Mouse (Mus musculus): ENCODE measurements around the gene Prkag3. TPM values are rescaled to one million over a fixed set of nuclear protein-coding genes. Genes with fewer than 3 reads are reported as not detected.

The Prkag3 gene
- total RNA-seq, 1 experiment, result 0.04 TPM

- TF ChIP-seq ZC3H11A (IDR thresholded peaks at IDR 0.05; ENCODE audit: borderline replicate concordance, low read depth, low read length) (no peak; the same call in 1 of the 2 replicates), HCFC1 (IDR thresholded peaks at IDR 0.05; ENCODE audit: borderline replicate concordance, insufficient read depth, low read length) (peak; percentile 44; the same call in 1 of the 2 replicates), CHD2 (IDR thresholded peaks at IDR 0.05; ENCODE audit: low read depth, low read length) (no peak)
- Histone ChIP-seq H3K9ac (ENCODE audit: insufficient read depth, low read depth, low read length, poor library complexity, severe bottlenecking) (no peak overlapping the region), H3K4me3 (ENCODE audit: insufficient read depth in 1 of 2, low read depth in 1 of 2, low read length in 2 of 2, poor library complexity in 1 of 2, severe bottlenecking in 1 of 2) (no peak overlapping the region), H3K4me1 (ENCODE audit: control insufficient read depth in 2 of 2, insufficient read depth in 2 of 2, low read length in 2 of 2, poor library complexity in 1 of 2) (peaks cover 3 to 7% of the 10 kb centered on the region in 2 experiments; a peak in 1 of 4 replicates), H3K36me3 (ENCODE audit: control insufficient read depth, insufficient read depth, low read length, poor library complexity, severe bottlenecking) (no peaks in the 10 kb centered on the region), H3K27ac (ENCODE audit: insufficient read depth, low read depth, low read length, poor library complexity, severe bottlenecking) (no peak overlapping the region), H3K9me3 (ENCODE audit: control insufficient read depth, insufficient read depth, low read depth, low read length) (no peaks in the 10 kb centered on the region)
- peak; percentile 84 for DNase-seq (ENCODE audit: low read depth, low spot score)
- in situ Hi-C loops (cut with MboI; ENCODE audit: low sequenced_read_pairs in 2 of 2, unreplicated experiment in 2 of 2), result no loop called here
Measured at GRCm38 (mm10) chr1:74787846-74788245, 38.8 kb upstream of the Prkag3 start.

- H3K27ac ChIP-seq (ENCODE audit: insufficient read depth, low read depth, low read length, poor library complexity, severe bottlenecking), result no peak overlapping the region
- H3K9me3 ChIP-seq (ENCODE audit: control insufficient read depth, insufficient read depth, low read depth, low read length), result no peaks in the 10 kb centered on the region
- H3K9ac ChIP-seq (ENCODE audit: insufficient read depth, low read depth, low read length, poor library complexity, severe bottlenecking), result peak overlapping the region; percentile 41
- peak; percentile 90 for DNase-seq (ENCODE audit: low read depth, low spot score)
- TF ChIP-seq ZNF384 (IDR thresholded peaks at IDR 0.05; ENCODE audit: low read depth, low read length) (no peak), ZC3H11A (IDR thresholded peaks at IDR 0.05; ENCODE audit: borderline replicate concordance, low read depth, low read length) (no peak), MAFK (IDR thresholded peaks at IDR 0.05; ENCODE audit: insufficient read depth, low read depth, low read length) (no peak), CHD2 (IDR thresholded peaks at IDR 0.05; ENCODE audit: low read depth, low read length) (no peak), HCFC1 (IDR thresholded peaks at IDR 0.05; ENCODE audit: borderline replicate concordance, insufficient read depth, low read length) (no peak)
- peaks cover 8 to 15% of the 10 kb centered on the region in 2 experiments; a peak in 2 of 4 replicates for H3K4me1 ChIP-seq (ENCODE audit: control insufficient read depth in 2 of 2, insufficient read depth in 2 of 2, low read length in 2 of 2, poor library complexity in 1 of 2)
- in situ Hi-C loops (cut with MboI; ENCODE audit: low sequenced_read_pairs in 2 of 2, unreplicated experiment in 2 of 2), result no loop called here
- H3K36me3 ChIP-seq (ENCODE audit: control insufficient read depth, insufficient read depth, low read length, poor library complexity, severe bottlenecking), result no peaks in the 10 kb centered on the region
- peak overlapping the region; percentile 72 to 73 for H3K4me3 ChIP-seq (ENCODE audit: insufficient read depth in 1 of 2, low read depth in 1 of 2, low read length in 2 of 2, poor library complexity in 1 of 2, severe bottlenecking in 1 of 2)
Measured at GRCm38 (mm10) chr1:74784041-74784759, 35.2 kb upstream of the Prkag3 start.

GRCm38 (mm10) chr1:74783554-74783953, 34.5 kb upstream of the Prkag3 start:
- Histone ChIP-seq H3K4me3 (ENCODE audit: insufficient read depth in 1 of 2, low read depth in 1 of 2, low read length in 2 of 2, poor library complexity in 1 of 2, severe bottlenecking in 1 of 2) (peak overlapping the region; percentile 72 to 73), H3K9me3 (ENCODE audit: control insufficient read depth, insufficient read depth, low read depth, low read length) (no peaks in the 10 kb centered on the region), H3K27ac (ENCODE audit: insufficient read depth, low read depth, low read length, poor library complexity, severe bottlenecking) (no peak overlapping the region), H3K4me1 (ENCODE audit: control insufficient read depth in 2 of 2, insufficient read depth in 2 of 2, low read length in 2 of 2, poor library complexity in 1 of 2) (peaks cover 9 to 20% of the 10 kb centered on the region in 2 experiments; a peak in 3 of 4 replicates), H3K9ac (ENCODE audit: insufficient read depth, low read depth, low read length, poor library complexity, severe bottlenecking) (no peak overlapping the region), H3K36me3 (ENCODE audit: control insufficient read depth, insufficient read depth, low read length, poor library complexity, severe bottlenecking) (no peaks in the 10 kb centered on the region)
- in situ Hi-C loops (cut with MboI; ENCODE audit: low sequenced_read_pairs in 2 of 2, unreplicated experiment in 2 of 2), result no loop called here
- TF ChIP-seq HCFC1 (IDR thresholded peaks at IDR 0.05; ENCODE audit: borderline replicate concordance, insufficient read depth, low read length) (no peak), ZNF384 (IDR thresholded peaks at IDR 0.05; ENCODE audit: low read depth, low read length) (no peak), MAFK (IDR thresholded peaks at IDR 0.05; ENCODE audit: insufficient read depth, low read depth, low read length) (no peak), CHD2 (IDR thresholded peaks at IDR 0.05; ENCODE audit: low read depth, low read length) (no peak), ZC3H11A (IDR thresholded peaks at IDR 0.05; ENCODE audit: borderline replicate concordance, low read depth, low read length) (no peak)
- DNase-seq (ENCODE audit: low read depth, low spot score), result no peak

DNA sequence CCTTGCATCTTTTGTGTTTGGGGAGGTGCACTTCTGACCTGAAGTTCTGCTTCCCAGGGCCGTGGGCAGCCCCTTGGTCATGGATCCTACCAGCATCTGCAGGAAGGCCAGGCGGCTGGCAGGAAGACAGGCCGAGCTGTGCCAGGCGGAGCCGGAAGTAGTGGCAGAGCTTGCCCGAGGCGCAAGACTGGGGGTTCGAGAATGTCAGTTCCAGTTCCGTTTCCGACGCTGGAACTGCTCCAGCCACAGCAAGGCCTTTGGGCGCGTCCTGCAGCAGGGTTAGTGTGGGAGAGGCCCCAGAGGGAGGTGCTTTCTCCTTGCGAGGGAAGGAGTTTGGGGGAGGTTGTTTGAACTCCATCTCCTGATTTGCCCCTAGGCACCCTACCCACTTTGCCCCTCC, 33.0 kb upstream of the Prkag3 start:
- Histone ChIP-seq H3K9ac (ENCODE audit: insufficient read depth, low read depth, low read length, poor library complexity, severe bottlenecking) (no peak overlapping the region; the same call in 1 of the 2 replicates), H3K36me3 (ENCODE audit: control insufficient read depth, insufficient read depth, low read length, poor library complexity, severe bottlenecking) (no peaks in the 10 kb centered on the region), H3K27ac (ENCODE audit: insufficient read depth, low read depth, low read length, poor library complexity, severe bottlenecking) (no peak overlapping the region), H3K9me3 (ENCODE audit: control insufficient read depth, insufficient read depth, low read depth, low read length) (no peaks in the 10 kb centered on the region), H3K4me1 (ENCODE audit: control insufficient read depth in 2 of 2, insufficient read depth in 2 of 2, low read length in 2 of 2, poor library complexity in 1 of 2) (peaks cover 10 to 23% of the 10 kb centered on the region in 2 experiments; a peak in 3 of 4 replicates), H3K4me3 (ENCODE audit: insufficient read depth in 1 of 2, low read depth in 1 of 2, low read length in 2 of 2, poor library complexity in 1 of 2, severe bottlenecking in 1 of 2) (peak overlapping the region; percentile 23 to 35; a peak in 2 of 4 replicates)
- in situ Hi-C loops (cut with MboI; ENCODE audit: low sequenced_read_pairs in 2 of 2, unreplicated experiment in 2 of 2), result no loop called here
- no peak for TF ChIP-seq HCFC1 (IDR thresholded peaks at IDR 0.05; ENCODE audit: borderline replicate concordance, insufficient read depth, low read length)
- no peak for TF ChIP-seq ZC3H11A (IDR thresholded peaks at IDR 0.05; ENCODE audit: borderline replicate concordance, low read depth, low read length)
- DNase-seq (ENCODE audit: low read depth, low spot score), result no peak
